ENCODE assay signal across 9 mouse cellular contexts in genomic region chr6:30734988-30735727, GRCm38 (mm10). TPM values are rescaled to one million over a fixed set of nuclear protein-coding genes. Genes with fewer than 3 reads are reported as not detected.
DNase-seq lines count a peak whose midpoint lies in the region; ATAC-seq and TF ChIP-seq lines count a peak whose summit lies in the region.
"Had no signal": no experiment of that assay in that cellular context is flagged by ENCODE, and none has a peak within 500 bp of the region (broad histone marks: within the 10 kb centered on the region; RNA-seq: fewer than 3 reads in every experiment).

No protein-coding gene starts in this region.

- ATAC-seq in embryonic facial prominence, embryonic 15.5 days (ENCODE audit: insufficient number of reproducible peaks, low FRiP score, low TSS enrichment, low read depth): no peak
- ATAC-seq in intestine, embryonic 14.5 days (replicated peaks; ENCODE audit: low FRiP score, low TSS enrichment, low read depth): no peak
- ATAC-seq in midbrain, postnatal 0 days (ENCODE audit: low FRiP score): no peak

- TF ChIP-seq CTCF in kidney, adult 2 months (conservative IDR thresholded peaks at IDR 0.05; ENCODE audit: insufficient read depth, insufficient read length, low read depth, low read length): no peak
- no peak for TF ChIP-seq CTCF in midbrain, postnatal 0 days (IDR thresholded peaks at IDR 0.05)

- 55% methylated on average over 22 of the region's 22 CpGs for WGBS in kidney, adult 2 months
- WGBS in embryonic facial prominence, embryonic 15.5 days: 47% methylated on average over 22 of the region's 22 CpGs
- WGBS in intestine, embryonic 14.5 days: 56% methylated on average over 22 of the region's 22 CpGs
- WGBS in midbrain, postnatal 0 days: 51% methylated on average over 22 of the region's 22 CpGs

- H3K27me3 ChIP-seq in kidney, adult 2 months (replicated peaks; ENCODE audit: control insufficient read depth, insufficient read depth, low read length): no peaks in the 10 kb centered on the region
- H3K27me3 ChIP-seq in embryonic facial prominence, embryonic 15.5 days: no peaks in the 10 kb centered on the region
- no peaks in the 10 kb centered on the region for H3K27me3 ChIP-seq in intestine, embryonic 14.5 days (replicated peaks; ENCODE audit: control insufficient read depth, insufficient read depth, low read length)
- no peaks in the 10 kb centered on the region for H3K27me3 ChIP-seq in midbrain, postnatal 0 days (ENCODE audit: insufficient read depth, low read length)

- peaks cover 38% of the 10 kb centered on the region for H3K9me3 ChIP-seq in embryonic facial prominence, embryonic 15.5 days (replicated peaks)
- peaks cover 51% of the 10 kb centered on the region for H3K9me3 ChIP-seq in intestine, embryonic 14.5 days (ENCODE audit: control insufficient read depth, low read length)
- H3K9me3 ChIP-seq in midbrain, postnatal 0 days (ENCODE audit: low read length): peaks cover 12% of the 10 kb centered on the region; the same call in 1 of the 2 replicates

- peak overlapping the region; percentile 57 for H3K4me2 ChIP-seq in embryonic facial prominence, embryonic 15.5 days (replicated peaks)
- peak overlapping the region; percentile 33 for H3K4me2 ChIP-seq in intestine, embryonic 14.5 days (ENCODE audit: low read length)
- H3K4me2 ChIP-seq in midbrain, postnatal 0 days (ENCODE audit: low read depth, low read length, poor library complexity, severe bottlenecking): peak overlapping the region; percentile 1

- H3K36me3 ChIP-seq in kidney, adult 2 months (ENCODE audit: control insufficient read depth, insufficient read depth, low read length): no peaks in the 10 kb centered on the region
- H3K36me3 ChIP-seq in embryonic facial prominence, embryonic 15.5 days: no peaks in the 10 kb centered on the region
- no peaks in the 10 kb centered on the region for H3K36me3 ChIP-seq in intestine, embryonic 14.5 days (ENCODE audit: control insufficient read depth, insufficient read depth, low read length)
- H3K36me3 ChIP-seq in midbrain, postnatal 0 days (ENCODE audit: insufficient read depth, low read length): no peaks in the 10 kb centered on the region

- no peak overlapping the region for H3K27ac ChIP-seq in kidney, adult 2 months (ENCODE audit: insufficient read depth, low read depth, low read length)
- H3K27ac ChIP-seq in embryonic facial prominence, embryonic 15.5 days (replicated peaks): peak overlapping the region; percentile 80
- H3K27ac ChIP-seq in intestine, embryonic 14.5 days (ENCODE audit: low read depth): peak overlapping the region; percentile 78
- H3K27ac ChIP-seq in midbrain, postnatal 0 days (ENCODE audit: low read depth, low read length): peak overlapping the region; percentile 51; the same call in 1 of the 2 replicates

- H3K4me3 ChIP-seq in kidney, adult 2 months (ENCODE audit: insufficient read depth, low read depth, low read length): peak overlapping the region; percentile 2; the same call in 1 of the 2 replicates
- peak overlapping the region; percentile 12; the same call in 1 of the 2 replicates for H3K4me3 ChIP-seq in embryonic facial prominence, embryonic 15.5 days (replicated peaks)
- peak overlapping the region; percentile 11; the same call in 1 of the 2 replicates for H3K4me3 ChIP-seq in intestine, embryonic 14.5 days (ENCODE audit: low read depth, low read length)
- H3K4me3 ChIP-seq in midbrain, postnatal 0 days (ENCODE audit: low read depth, low read length): no peak overlapping the region
- H3K4me3 ChIP-seq: erythroblast, embryonic 14.5 days had no signal

- TF ChIP-seq POLR2A in kidney, adult 2 months (IDR thresholded peaks at IDR 0.05; ENCODE audit: low read depth, low read length): no peak

- DNase-seq in kidney, adult 2 months: no peak
- no peak for DNase-seq in kidney, postnatal 10 days
- DNase-seq in intestine, embryonic 14.5 days (ENCODE audit: low spot score): no peak
- DNase-seq in midbrain, postnatal 0 days (ENCODE audit: low spot score): no peak
- no peak for DNase-seq in thymus, postnatal 25 days
- DNase-seq in layer of hippocampus, adult 9-10 months (ENCODE audit: low spot score): no peak
- no peak for DNase-seq in right cerebral cortex, postnatal 4 days

- H3K4me1 ChIP-seq in kidney, adult 2 months (ENCODE audit: control insufficient read depth, insufficient read depth, low read length): no peaks in the 10 kb centered on the region
- H3K4me1 ChIP-seq in embryonic facial prominence, embryonic 15.5 days: peaks cover 17% of the 10 kb centered on the region; the same call in 1 of the 2 replicates
- peaks cover 11% of the 10 kb centered on the region; the same call in 1 of the 2 replicates for H3K4me1 ChIP-seq in intestine, embryonic 14.5 days (replicated peaks; ENCODE audit: control insufficient read depth, insufficient read depth, low read length)
- H3K4me1 ChIP-seq in midbrain, postnatal 0 days (ENCODE audit: insufficient read depth, low read length): no peaks in the 10 kb centered on the region; the same call in 1 of the 2 replicates

- H3K9ac ChIP-seq in embryonic facial prominence, embryonic 15.5 days: no peak overlapping the region
- peak overlapping the region; percentile 32 for H3K9ac ChIP-seq in intestine, embryonic 14.5 days (ENCODE audit: low read length)
- no peak overlapping the region for H3K9ac ChIP-seq in midbrain, postnatal 0 days (replicated peaks; ENCODE audit: low read length, poor library complexity, severe bottlenecking)

RNA-seq across cellular contexts. Expression of gene Mest, which starts 11.8 kb away (rescaled TPM):
- 8.4 and 16.5 TPM in 2 replicates for polyA plus RNA-seq in kidney, adult 2 months (2012; rRNA removed)
- polyA plus RNA-seq in embryonic facial prominence, embryonic 15.5 days (2015; fragmentation: Nextera tagmentation; extraction: Ambion mirVana): 1,312 and 1,376 TPM in 2 replicates
- 962 and 973 TPM in 2 replicates for polyA plus RNA-seq in intestine, embryonic 14.5 days (2014; fragmentation: Nextera tagmentation; extraction: Ambion mirVana)
- 323 and 367 TPM in 2 replicates for total RNA-seq in midbrain, postnatal 0 days (2014; rRNA removed)
- polyA plus RNA-seq in midbrain, postnatal 0 days (2015; fragmentation: Nextera tagmentation; extraction: Ambion mirVana): 109 and 165 TPM in 2 replicates

RNA-seq across cellular contexts. Expression of gene Cep41, which starts 41.6 kb away (rescaled TPM):
- polyA plus RNA-seq in kidney, adult 2 months (2012; rRNA removed): 2.6 and 2.9 TPM in 2 replicates
- polyA plus RNA-seq in embryonic facial prominence, embryonic 15.5 days (2015; fragmentation: Nextera tagmentation; extraction: Ambion mirVana): 30.9 and 33.1 TPM in 2 replicates
- polyA plus RNA-seq in intestine, embryonic 14.5 days (2014; fragmentation: Nextera tagmentation; extraction: Ambion mirVana): 10.0 and 10.3 TPM in 2 replicates
- 8.1 and 15.7 TPM in 2 replicates for total RNA-seq in midbrain, postnatal 0 days (2014; rRNA removed)
- 8.3 and 9.5 TPM in 2 replicates for polyA plus RNA-seq in midbrain, postnatal 0 days (2015; fragmentation: Nextera tagmentation; extraction: Ambion mirVana)

Comparison
In these comparisons a context has a peak if more than half of its experiments do, and no peak if none do; other contexts are left out.
1. H3K4me2 ChIP-seq: peak in every context shown above with its lines; median percentile 57 in embryonic facial prominence, embryonic 15.5 days; 33 in intestine, embryonic 14.5 days; 1 in midbrain, postnatal 0 days.